Comparison of ENCODE assay signal across 21 mouse cellular contexts in the genomic region with DNA sequence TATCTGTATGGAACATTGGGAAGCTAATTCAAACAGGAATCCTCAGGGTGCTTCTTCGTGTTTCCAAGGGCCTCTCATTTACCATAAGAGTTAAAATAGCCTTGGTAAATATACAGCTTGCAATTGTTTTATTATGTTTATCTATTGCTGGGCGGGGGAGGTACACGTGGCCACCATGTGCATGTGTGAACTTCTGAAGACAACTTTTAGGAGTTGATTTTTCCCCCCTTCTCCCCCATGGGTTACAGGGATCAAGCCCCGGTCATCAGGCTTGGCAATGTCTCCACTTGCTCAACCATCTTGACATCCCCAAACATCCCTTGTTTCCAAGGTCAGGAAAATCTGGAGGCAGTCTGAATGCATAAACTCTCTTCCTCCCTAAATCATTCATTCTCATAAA.
"Had no signal": no experiment of that assay in that cellular context is flagged by ENCODE, and none has a peak within 500 bp of the region (broad histone marks: within the 10 kb centered on the region; RNA-seq: fewer than 3 reads in every experiment).

No protein-coding gene starts in this region.

- H3K4me2 ChIP-seq: limb, embryonic 12.5 days; limb, embryonic 15.5 days; liver, embryonic 11.5 days; lung, embryonic 14.5 days; midbrain, embryonic 13.5 days; neural tube, embryonic 13.5 days; stomach, embryonic 15.5 days had no signal

- H3K4me1 ChIP-seq: stomach, embryonic 15.5 days had no signal

- H3K36me3 ChIP-seq: limb, embryonic 12.5 days; limb, embryonic 15.5 days; midbrain, embryonic 10.5 days; midbrain, embryonic 13.5 days; neural tube, embryonic 13.5 days; stomach, embryonic 15.5 days had no signal

- ATAC-seq: hindbrain, postnatal 0 days; inflammation-experienced regulatory T-cells, adult 6 months; liver, postnatal 0 days; lung, postnatal 0 days; midbrain, embryonic 13.5 days; midbrain, embryonic 16.5 days had no signal

- DNase-seq: left cerebral cortex, postnatal 4 days; liver, postnatal 0 days; lung, embryonic 14.5 days; right cerebral cortex, postnatal 25 days; spleen, adult 18-20 months; thymus, adult 18-20 months; thymus, postnatal 36 days had no signal

- H3K27me3 ChIP-seq: limb, embryonic 12.5 days; limb, embryonic 15.5 days; midbrain, embryonic 13.5 days; neural tube, embryonic 13.5 days; stomach, embryonic 15.5 days had no signal

- H3K4me3 ChIP-seq: limb, embryonic 12.5 days; limb, embryonic 15.5 days; midbrain, embryonic 10.5 days; midbrain, embryonic 13.5 days; myocyte; neural tube, embryonic 13.5 days; stomach, embryonic 15.5 days had no signal

- H3K9ac ChIP-seq: limb, embryonic 12.5 days; limb, embryonic 15.5 days; liver, embryonic 14.5 days; liver, postnatal 0 days; lung, embryonic 14.5 days; midbrain, embryonic 13.5 days; neural tube, embryonic 13.5 days; stomach, embryonic 15.5 days had no signal

- H3K9me3 ChIP-seq: limb, embryonic 12.5 days; limb, embryonic 15.5 days; midbrain, embryonic 10.5 days; midbrain, embryonic 13.5 days; neural tube, embryonic 13.5 days; stomach, embryonic 15.5 days had no signal

- H3K27ac ChIP-seq: hindbrain, postnatal 0 days; limb, embryonic 12.5 days; liver, embryonic 14.5 days; macrophage; midbrain, embryonic 10.5 days; midbrain, embryonic 13.5 days; neural tube, embryonic 13.5 days had no signal
